Mouse (Mus musculus): Measurements from ENCODE around the gene Masp1. TPM values are rescaled to one million over a fixed set of nuclear protein-coding genes. Genes with fewer than 3 reads are reported as not detected.

Gene Masp1
- total RNA-seq, 1 experiment: 2.8 TPM

DNA sequence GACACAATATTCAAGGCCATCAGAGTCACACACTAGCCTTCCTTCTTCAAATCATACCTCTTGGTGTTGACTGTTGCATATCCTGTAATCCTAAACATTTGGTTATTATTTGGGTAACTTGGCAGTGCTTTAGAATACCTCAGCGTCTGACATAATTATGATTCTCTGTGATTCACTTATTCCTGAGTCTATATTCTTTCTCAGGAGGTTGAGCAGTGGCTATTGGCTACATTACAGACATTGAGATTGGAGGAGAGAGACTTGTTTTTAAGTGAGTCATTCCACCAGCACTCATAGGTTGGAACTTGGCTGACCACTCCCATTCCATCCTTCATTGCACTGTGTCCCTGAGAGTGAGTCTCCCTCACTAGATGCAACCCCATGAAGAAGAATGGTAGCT is 7.2 kb downstream of the Masp1 start:
- in situ Hi-C loops (cut with MboI; ENCODE audit: low sequenced_read_pairs in 2 of 2, unreplicated experiment in 2 of 2): no loop called here
- Histone ChIP-seq H3K4me1 (ENCODE audit: control insufficient read depth in 2 of 2, insufficient read depth in 2 of 2, low read length in 2 of 2, poor library complexity in 1 of 2) (no peaks in the 10 kb centered on the region), H3K9me3 (ENCODE audit: control insufficient read depth, insufficient read depth, low read depth, low read length) (no peaks in the 10 kb centered on the region), H3K4me3 (ENCODE audit: insufficient read depth in 1 of 2, low read depth in 1 of 2, low read length in 2 of 2, poor library complexity in 1 of 2, severe bottlenecking in 1 of 2) (no peak overlapping the region), H3K36me3 (ENCODE audit: control insufficient read depth, insufficient read depth, low read length, poor library complexity, severe bottlenecking) (no peaks in the 10 kb centered on the region), H3K9ac (ENCODE audit: insufficient read depth, low read depth, low read length, poor library complexity, severe bottlenecking) (no peak overlapping the region), H3K27ac (ENCODE audit: insufficient read depth, low read depth, low read length, poor library complexity, severe bottlenecking) (no peak overlapping the region)
- TF ChIP-seq ZC3H11A (IDR thresholded peaks at IDR 0.05; ENCODE audit: borderline replicate concordance, low read depth, low read length) (no peak), ZNF384 (IDR thresholded peaks at IDR 0.05; ENCODE audit: low read depth, low read length) (no peak), HCFC1 (IDR thresholded peaks at IDR 0.05; ENCODE audit: borderline replicate concordance, insufficient read depth, low read length) (no peak), MAFK (IDR thresholded peaks at IDR 0.05; ENCODE audit: insufficient read depth, low read depth, low read length) (no peak), CHD2 (IDR thresholded peaks at IDR 0.05; ENCODE audit: low read depth, low read length) (no peak)
- no peak for DNase-seq (ENCODE audit: low read depth, low spot score)

DNA sequence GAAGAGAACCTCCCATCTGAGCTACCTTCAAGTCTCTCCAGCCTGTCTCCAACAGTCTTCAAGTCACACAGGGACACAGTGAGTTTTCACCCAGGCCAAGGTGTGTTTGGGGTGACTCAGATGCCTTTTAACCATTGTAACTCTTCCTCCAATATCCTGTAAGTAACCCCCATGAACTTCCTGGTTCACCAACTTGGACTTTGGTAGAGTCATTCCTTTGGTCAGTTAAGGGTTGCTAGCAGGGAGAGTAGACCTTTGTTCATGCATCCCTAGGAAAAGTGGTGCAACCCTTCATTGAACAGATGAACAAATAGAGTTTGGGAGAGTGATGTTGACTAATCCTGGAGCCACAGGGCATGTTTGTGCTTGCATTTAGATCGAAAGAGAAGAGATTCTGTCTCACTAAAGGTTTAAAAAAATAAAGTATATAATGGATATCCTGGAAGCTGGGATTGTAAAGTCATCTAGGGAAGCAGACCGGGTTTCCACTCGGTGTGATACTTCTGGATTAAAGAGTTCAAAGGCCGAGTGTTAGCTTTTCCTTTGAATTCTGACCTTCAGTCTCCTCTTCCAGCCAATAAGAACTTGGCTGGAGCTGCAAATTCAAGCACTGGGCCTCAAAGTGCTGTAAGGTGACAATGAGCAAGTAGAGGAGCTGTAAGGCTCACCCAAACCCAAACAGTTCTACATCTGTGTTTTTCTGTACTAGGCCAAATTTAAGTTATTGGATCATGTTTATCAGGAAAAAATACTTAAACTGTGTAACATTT is 9.3 kb downstream of the Masp1 start:
- no peak for DNase-seq (ENCODE audit: low read depth, low spot score)
- Histone ChIP-seq H3K27ac (ENCODE audit: insufficient read depth, low read depth, low read length, poor library complexity, severe bottlenecking) (no peak overlapping the region), H3K36me3 (ENCODE audit: control insufficient read depth, insufficient read depth, low read length, poor library complexity, severe bottlenecking) (no peaks in the 10 kb centered on the region), H3K9ac (ENCODE audit: insufficient read depth, low read depth, low read length, poor library complexity, severe bottlenecking) (no peak overlapping the region), H3K4me1 (ENCODE audit: control insufficient read depth in 2 of 2, insufficient read depth in 2 of 2, low read length in 2 of 2, poor library complexity in 1 of 2) (0 out of 4 replicates have a peak, but pooled peaks cover 2% of the 10 kb centered on the region in 2 experiments), H3K4me3 (ENCODE audit: insufficient read depth in 1 of 2, low read depth in 1 of 2, low read length in 2 of 2, poor library complexity in 1 of 2, severe bottlenecking in 1 of 2) (no peak overlapping the region), H3K9me3 (ENCODE audit: control insufficient read depth, insufficient read depth, low read depth, low read length) (no peaks in the 10 kb centered on the region)
- in situ Hi-C loops (cut with MboI; ENCODE audit: low sequenced_read_pairs in 2 of 2, unreplicated experiment in 2 of 2): no loop called here
- TF ChIP-seq HCFC1 (IDR thresholded peaks at IDR 0.05; ENCODE audit: borderline replicate concordance, insufficient read depth, low read length) (no peak), CHD2 (IDR thresholded peaks at IDR 0.05; ENCODE audit: low read depth, low read length) (no peak), MAFK (IDR thresholded peaks at IDR 0.05; ENCODE audit: insufficient read depth, low read depth, low read length) (no peak), ZC3H11A (IDR thresholded peaks at IDR 0.05; ENCODE audit: borderline replicate concordance, low read depth, low read length) (no peak), ZNF384 (IDR thresholded peaks at IDR 0.05; ENCODE audit: low read depth, low read length) (no peak)

GRCm38 (mm10) chr16:23505904-23506687 is 14.5 kb downstream of the Masp1 start:
- H3K4me1 ChIP-seq (ENCODE audit: control insufficient read depth in 2 of 2, insufficient read depth in 2 of 2, low read length in 2 of 2, poor library complexity in 1 of 2): peaks cover 8 to 21% of the 10 kb centered on the region in 2 experiments; a peak in 3 of 4 replicates
- H3K9ac ChIP-seq (ENCODE audit: insufficient read depth, low read depth, low read length, poor library complexity, severe bottlenecking): no peak overlapping the region
- H3K9me3 ChIP-seq (ENCODE audit: control insufficient read depth, insufficient read depth, low read depth, low read length): no peaks in the 10 kb centered on the region
- no peaks in the 10 kb centered on the region for H3K36me3 ChIP-seq (ENCODE audit: control insufficient read depth, insufficient read depth, low read length, poor library complexity, severe bottlenecking)
- H3K4me3 ChIP-seq (ENCODE audit: insufficient read depth in 1 of 2, low read depth in 1 of 2, low read length in 2 of 2, poor library complexity in 1 of 2, severe bottlenecking in 1 of 2): no peak overlapping the region
- no peak overlapping the region for H3K27ac ChIP-seq (ENCODE audit: insufficient read depth, low read depth, low read length, poor library complexity, severe bottlenecking)
- TF ChIP-seq ZC3H11A (IDR thresholded peaks at IDR 0.05; ENCODE audit: borderline replicate concordance, low read depth, low read length): no peak
- no peak for TF ChIP-seq CHD2 (IDR thresholded peaks at IDR 0.05; ENCODE audit: low read depth, low read length)
- no peak for TF ChIP-seq ZNF384 (IDR thresholded peaks at IDR 0.05; ENCODE audit: low read depth, low read length)
- no peak for TF ChIP-seq HCFC1 (IDR thresholded peaks at IDR 0.05; ENCODE audit: borderline replicate concordance, insufficient read depth, low read length)
- no peak for TF ChIP-seq MAFK (IDR thresholded peaks at IDR 0.05; ENCODE audit: insufficient read depth, low read depth, low read length)
- no peak for DNase-seq (ENCODE audit: low read depth, low spot score)
- in situ Hi-C loops (cut with MboI; ENCODE audit: low sequenced_read_pairs in 2 of 2, unreplicated experiment in 2 of 2): no loop called here

DNA sequence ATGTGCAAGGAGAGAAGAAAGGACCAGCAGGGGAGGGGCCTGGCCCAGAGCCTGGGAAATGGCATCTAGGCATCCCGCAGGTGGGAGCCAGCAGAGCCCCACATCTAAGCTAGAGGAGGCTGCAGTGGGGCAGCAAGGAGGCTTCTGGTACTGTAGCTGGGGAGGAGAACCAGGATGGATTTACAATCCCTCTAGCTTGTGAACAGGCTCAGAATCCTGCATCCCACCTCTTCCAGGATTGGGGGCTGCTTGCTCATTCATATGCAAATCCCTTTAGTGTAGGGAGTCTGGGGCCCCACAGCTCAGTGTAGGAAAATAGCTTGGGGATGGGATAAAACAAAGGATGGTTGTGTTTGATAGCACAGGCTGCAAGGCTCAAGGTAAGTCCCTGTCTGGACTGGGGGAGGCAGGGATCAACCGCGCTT is 16.3 kb downstream of the Masp1 start:
- no peak overlapping the region for H3K4me3 ChIP-seq (ENCODE audit: insufficient read depth in 1 of 2, low read depth in 1 of 2, low read length in 2 of 2, poor library complexity in 1 of 2, severe bottlenecking in 1 of 2)
- in situ Hi-C loops (cut with MboI; ENCODE audit: low sequenced_read_pairs in 2 of 2, unreplicated experiment in 2 of 2): no loop called here
- H3K36me3 ChIP-seq (ENCODE audit: control insufficient read depth, insufficient read depth, low read length, poor library complexity, severe bottlenecking): no peaks in the 10 kb centered on the region
- no peak overlapping the region for H3K27ac ChIP-seq (ENCODE audit: insufficient read depth, low read depth, low read length, poor library complexity, severe bottlenecking)
- no peak overlapping the region for H3K9ac ChIP-seq (ENCODE audit: insufficient read depth, low read depth, low read length, poor library complexity, severe bottlenecking)
- TF ChIP-seq HCFC1 (IDR thresholded peaks at IDR 0.05; ENCODE audit: borderline replicate concordance, insufficient read depth, low read length) (no peak), ZC3H11A (IDR thresholded peaks at IDR 0.05; ENCODE audit: borderline replicate concordance, low read depth, low read length) (no peak), ZNF384 (IDR thresholded peaks at IDR 0.05; ENCODE audit: low read depth, low read length) (no peak), MAFK (IDR thresholded peaks at IDR 0.05; ENCODE audit: insufficient read depth, low read depth, low read length) (no peak), CHD2 (IDR thresholded peaks at IDR 0.05; ENCODE audit: low read depth, low read length) (no peak)
- no peaks in the 10 kb centered on the region for H3K9me3 ChIP-seq (ENCODE audit: control insufficient read depth, insufficient read depth, low read depth, low read length)
- peaks cover 8 to 21% of the 10 kb centered on the region in 2 experiments; a peak in 3 of 4 replicates for H3K4me1 ChIP-seq (ENCODE audit: control insufficient read depth in 2 of 2, insufficient read depth in 2 of 2, low read length in 2 of 2, poor library complexity in 1 of 2)
- DNase-seq (ENCODE audit: low read depth, low spot score): no peak
